Mouse (Mus musculus): Measurements from ENCODE around the gene Churc1. TPM values are rescaled to one million over a fixed set of nuclear protein-coding genes. Genes with fewer than 3 reads are reported as not detected.

Churc1 gene
- polyA plus RNA-seq (2015; fragmentation: Nextera tagmentation; extraction: Ambion mirVana), result 130 and 147 TPM in 2 replicates

GRCm38 (mm10) chr12:76765354-76765851 is at the start of gene Churc1, which contains the start of gene Fntb:
Churc1 (plus strand) TSS chr12:76765538.
Fntb (plus strand) TSS chr12:76765589.
- Histone ChIP-seq H3K4me3 (ENCODE audit: low read length) (peak within 1 kb of the TSS; percentile 81), H3K4me1 (replicated peaks; ENCODE audit: control insufficient read depth, insufficient read depth, low read length) (peaks cover 5% of the 10 kb centered on the region), H3K9ac (ENCODE audit: low read length) (peak within 1 kb of the TSS; percentile 76), H3K36me3 (ENCODE audit: control insufficient read depth, insufficient read depth, low read length) (no peaks in the 10 kb centered on the region), H3K4me2 (ENCODE audit: low read depth, low read length) (peak within 1 kb of the TSS; percentile 57), H3K27me3 (ENCODE audit: control insufficient read depth, insufficient read depth, low read depth, low read length) (no peaks in the 10 kb centered on the region), H3K9me3 (ENCODE audit: control insufficient read depth, low read length) (no peaks in the 10 kb centered on the region), H3K27ac (ENCODE audit: low read length) (peak within 1 kb of the TSS; percentile 21)
- WGBS, result under 1% methylated on average over 31 of the region's 31 CpGs
- peak; percentile 96 for ATAC-seq (ENCODE audit: low read depth)

- ATAC-seq (ENCODE audit: low read depth), result no peak
- H3K27ac ChIP-seq (ENCODE audit: low read length), result no peak overlapping the region
- no peak overlapping the region for H3K4me3 ChIP-seq (ENCODE audit: low read length)
- H3K9me3 ChIP-seq (ENCODE audit: control insufficient read depth, low read length), result no peaks in the 10 kb centered on the region
- H3K27me3 ChIP-seq (ENCODE audit: control insufficient read depth, insufficient read depth, low read depth, low read length), result 0 out of 2 replicates have a peak, but pooled peaks cover under 1% of the 10 kb centered on the region
- 81% methylated on average over 4 of the region's 4 CpGs for WGBS
- no peak overlapping the region for H3K4me2 ChIP-seq (ENCODE audit: low read depth, low read length)
- H3K9ac ChIP-seq (ENCODE audit: low read length), result no peak overlapping the region
- H3K4me1 ChIP-seq (replicated peaks; ENCODE audit: control insufficient read depth, insufficient read depth, low read length), result no peaks in the 10 kb centered on the region
- no peaks in the 10 kb centered on the region for H3K36me3 ChIP-seq (ENCODE audit: control insufficient read depth, insufficient read depth, low read length)
These were observed 47.0 kb upstream of the Churc1 start for GRCm38 (mm10) chr12:76718384-76718783.

- H3K9ac ChIP-seq (ENCODE audit: low read length), result no peak overlapping the region
- H3K27me3 ChIP-seq (ENCODE audit: control insufficient read depth, insufficient read depth, low read depth, low read length), result no peaks in the 10 kb centered on the region
- no peak overlapping the region for H3K4me3 ChIP-seq (ENCODE audit: low read length)
- no peaks in the 10 kb centered on the region for H3K36me3 ChIP-seq (ENCODE audit: control insufficient read depth, insufficient read depth, low read length)
- ATAC-seq (ENCODE audit: low read depth), result no peak
- H3K27ac ChIP-seq (ENCODE audit: low read length), result no peak overlapping the region
- no peaks in the 10 kb centered on the region for H3K9me3 ChIP-seq (ENCODE audit: control insufficient read depth, low read length)
- H3K4me2 ChIP-seq (ENCODE audit: low read depth, low read length), result no peak overlapping the region
- H3K4me1 ChIP-seq (replicated peaks; ENCODE audit: control insufficient read depth, insufficient read depth, low read length), result no peaks in the 10 kb centered on the region
These were observed 44.8 kb upstream of the Churc1 start for GRCm38 (mm10) chr12:76720572-76720971.

GRCm38 (mm10) chr12:76722026-76722425 is 43.3 kb upstream of the Churc1 start:
- no peaks in the 10 kb centered on the region for H3K4me1 ChIP-seq (replicated peaks; ENCODE audit: control insufficient read depth, insufficient read depth, low read length)
- H3K27ac ChIP-seq (ENCODE audit: low read length), result no peak overlapping the region
- no peaks in the 10 kb centered on the region for H3K27me3 ChIP-seq (ENCODE audit: control insufficient read depth, insufficient read depth, low read depth, low read length)
- no peak overlapping the region for H3K4me2 ChIP-seq (ENCODE audit: low read depth, low read length)
- no peaks in the 10 kb centered on the region for H3K9me3 ChIP-seq (ENCODE audit: control insufficient read depth, low read length)
- no peak overlapping the region for H3K4me3 ChIP-seq (ENCODE audit: low read length)
- no peaks in the 10 kb centered on the region for H3K36me3 ChIP-seq (ENCODE audit: control insufficient read depth, insufficient read depth, low read length)
- ATAC-seq (ENCODE audit: low read depth), result no peak
- H3K9ac ChIP-seq (ENCODE audit: low read length), result no peak overlapping the region
- 66% methylated on average over 3 of the region's 3 CpGs for WGBS

- no peak overlapping the region for H3K27ac ChIP-seq (ENCODE audit: low read length)
- no peaks in the 10 kb centered on the region for H3K27me3 ChIP-seq (ENCODE audit: control insufficient read depth, insufficient read depth, low read depth, low read length)
- no peak overlapping the region for H3K9ac ChIP-seq (ENCODE audit: low read length)
- peaks cover 2% of the 10 kb centered on the region; the same call in 1 of the 2 replicates for H3K9me3 ChIP-seq (ENCODE audit: control insufficient read depth, low read length)
- ATAC-seq (ENCODE audit: low read depth), result no peak
- H3K4me3 ChIP-seq (ENCODE audit: low read length), result no peak overlapping the region
- 75% methylated on average over 4 of the region's 4 CpGs for WGBS
- H3K4me2 ChIP-seq (ENCODE audit: low read depth, low read length), result no peak overlapping the region
- H3K36me3 ChIP-seq (ENCODE audit: control insufficient read depth, insufficient read depth, low read length), result no peaks in the 10 kb centered on the region
- no peaks in the 10 kb centered on the region for H3K4me1 ChIP-seq (replicated peaks; ENCODE audit: control insufficient read depth, insufficient read depth, low read length)
These were observed 37.4 kb upstream of the Churc1 start for GRCm38 (mm10) chr12:76727955-76728354.

- no peaks in the 10 kb centered on the region for H3K27me3 ChIP-seq (ENCODE audit: control insufficient read depth, insufficient read depth, low read depth, low read length)
- H3K9ac ChIP-seq (ENCODE audit: low read length), result no peak overlapping the region
- no peak overlapping the region for H3K4me2 ChIP-seq (ENCODE audit: low read depth, low read length)
- no peak for ATAC-seq (ENCODE audit: low read depth)
- no peak overlapping the region for H3K27ac ChIP-seq (ENCODE audit: low read length)
- no peaks in the 10 kb centered on the region for H3K4me1 ChIP-seq (replicated peaks; ENCODE audit: control insufficient read depth, insufficient read depth, low read length)
- H3K9me3 ChIP-seq (ENCODE audit: control insufficient read depth, low read length), result 0 out of 2 replicates have a peak, but pooled peaks cover 4% of the 10 kb centered on the region
- 79% methylated on average over 16 of the region's 16 CpGs for WGBS
- H3K36me3 ChIP-seq (ENCODE audit: control insufficient read depth, insufficient read depth, low read length), result no peaks in the 10 kb centered on the region
- H3K4me3 ChIP-seq (ENCODE audit: low read length), result no peak overlapping the region
These were observed 14.4 kb upstream of the Churc1 start for GRCm38 (mm10) chr12:76750866-76751459.

GRCm38 (mm10) chr12:76752652-76753318 is 12.6 kb upstream of the Churc1 start:
- H3K9me3 ChIP-seq (ENCODE audit: control insufficient read depth, low read length), result 0 out of 2 replicates have a peak, but pooled peaks cover 4% of the 10 kb centered on the region
- 40% methylated on average over 14 of the region's 14 CpGs for WGBS

GRCm38 (mm10) chr12:76765901-76766630 is 728 bp downstream of the Churc1 start:
- no peaks in the 10 kb centered on the region for H3K27me3 ChIP-seq (ENCODE audit: control insufficient read depth, insufficient read depth, low read depth, low read length)
- 26% methylated on average over 20 of the region's 20 CpGs for WGBS
- peaks cover 5% of the 10 kb centered on the region for H3K4me1 ChIP-seq (replicated peaks; ENCODE audit: control insufficient read depth, insufficient read depth, low read length)
- peak overlapping the region; percentile 76 for H3K9ac ChIP-seq (ENCODE audit: low read length)
- no peaks in the 10 kb centered on the region for H3K36me3 ChIP-seq (ENCODE audit: control insufficient read depth, insufficient read depth, low read length)
- peak; percentile 55 for ATAC-seq (ENCODE audit: low read depth)
- H3K4me2 ChIP-seq (ENCODE audit: low read depth, low read length), result peak overlapping the region; percentile 57
- peak overlapping the region; percentile 81 for H3K4me3 ChIP-seq (ENCODE audit: low read length)
- H3K27ac ChIP-seq (ENCODE audit: low read length), result peak overlapping the region; percentile 21
- no peaks in the 10 kb centered on the region for H3K9me3 ChIP-seq (ENCODE audit: control insufficient read depth, low read length)

More at GRCm38 (mm10) chr12:76752652-76753318, 12.6 kb upstream of the Churc1 start:
- Histone ChIP-seq H3K4me1 (replicated peaks; ENCODE audit: control insufficient read depth, insufficient read depth, low read length) (no peaks in the 10 kb centered on the region), H3K4me3 (ENCODE audit: low read length) (no peak overlapping the region), H3K4me2 (ENCODE audit: low read depth, low read length) (no peak overlapping the region), H3K36me3 (ENCODE audit: control insufficient read depth, insufficient read depth, low read length) (no peaks in the 10 kb centered on the region), H3K9ac (ENCODE audit: low read length) (no peak overlapping the region), H3K27ac (ENCODE audit: low read length) (no peak overlapping the region), H3K27me3 (ENCODE audit: control insufficient read depth, insufficient read depth, low read depth, low read length) (no peaks in the 10 kb centered on the region)
- ATAC-seq (ENCODE audit: low read depth), result no peak

All from lung, embryonic 16.5 days (tissue).